Mouse (Mus musculus): ENCODE results near the gene Rab25. TPM values are rescaled to one million over a fixed set of nuclear protein-coding genes. Genes with fewer than 3 reads are reported as not detected.

The Rab25 gene
- total and polyA plus RNA-seq, 3 experiments: 0.96 to 1.9 TPM; not detected in 1

DNA sequence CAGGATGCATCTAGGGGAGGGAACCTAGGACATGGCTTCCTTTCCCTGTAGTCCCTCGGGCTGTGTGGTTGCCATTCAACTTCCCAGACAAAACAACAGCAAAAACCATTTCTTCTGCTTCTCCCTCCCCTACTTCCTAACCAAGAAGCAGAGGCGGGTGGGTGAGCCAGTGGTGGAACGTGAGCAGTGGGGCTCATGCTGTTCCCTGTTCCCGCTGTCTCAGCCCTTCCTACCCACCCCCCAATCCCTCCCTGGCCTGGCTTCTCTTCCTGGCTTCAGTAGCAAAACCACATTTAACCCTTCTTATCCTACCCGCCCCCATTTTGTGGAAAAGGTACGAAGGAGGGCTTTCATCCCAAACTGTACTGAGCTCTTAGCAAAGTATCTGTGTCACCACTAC lies 43.0 kb downstream of the Rab25 start:
- no peak overlapping the region for H3K27ac ChIP-seq (ENCODE audit: control insufficient read depth, low read depth, low read length)
- peaks cover 9 to 51% of the 10 kb centered on the region in 2 experiments for H3K4me1 ChIP-seq (ENCODE audit: control insufficient read depth in 1 of 2, insufficient read depth in 2 of 2, low read length in 2 of 2)
- H3K9ac ChIP-seq (ENCODE audit: control insufficient read depth, low read depth, low read length, poor library complexity, severe bottlenecking): no peak overlapping the region
- no peak for TF ChIP-seq BHLHE40 (IDR thresholded peaks at IDR 0.05; ENCODE audit: borderline replicate concordance, low read depth, low read length)
- TF ChIP-seq CTCF (IDR thresholded peaks at IDR 0.05 in 2 of 3, conservative IDR thresholded peaks at IDR 0.05 in 1 of 3; ENCODE audit: control insufficient read depth in 1 of 3, insufficient read depth in 1 of 3, low read depth in 2 of 3, low read length in 3 of 3, poor library complexity in 1 of 3, severe bottlenecking in 1 of 3): no peak
- no peak for TF ChIP-seq ELF1 (IDR thresholded peaks at IDR 0.05; ENCODE audit: low read depth, low read length)
- TF ChIP-seq MXI1 (IDR thresholded peaks at IDR 0.05; ENCODE audit: low read depth, low read length): no peak
- no peak for TF ChIP-seq UBTF (IDR thresholded peaks at IDR 0.05; ENCODE audit: borderline replicate concordance, insufficient read depth, low read depth, low read length)
- no peak for TF ChIP-seq GATA1 (IDR thresholded peaks at IDR 0.05; ENCODE audit: low read depth, low read length)
- TF ChIP-seq ETS1 (IDR thresholded peaks at IDR 0.05; ENCODE audit: low read depth, low read length): no peak
- TF ChIP-seq USF1 (IDR thresholded peaks at IDR 0.05; ENCODE audit: low read depth, low read length): no peak
- TF ChIP-seq MAFK (IDR thresholded peaks at IDR 0.05; ENCODE audit: borderline replicate concordance, low read depth, low read length): no peak
- no peak for TF ChIP-seq USF2 (IDR thresholded peaks at IDR 0.05; ENCODE audit: borderline replicate concordance in 1 of 2, insufficient read depth in 1 of 2, low read depth in 1 of 2, low read length in 2 of 2)
- no peak for TF ChIP-seq RCOR1 (IDR thresholded peaks at IDR 0.05; ENCODE audit: low read depth, low read length)
- TF ChIP-seq E2F4 (IDR thresholded peaks at IDR 0.05; ENCODE audit: borderline replicate concordance, low read depth, low read length): no peak
- TF ChIP-seq MAX (IDR thresholded peaks at IDR 0.05; ENCODE audit: low read length): no peak
- TF ChIP-seq SMC3 (IDR thresholded peaks at IDR 0.05; ENCODE audit: low read depth, low read length): no peak
- no peak for TF ChIP-seq POLR2AphosphoS5 (IDR thresholded peaks at IDR 0.05; ENCODE audit: borderline replicate concordance, low read depth, low read length)
- no peak for TF ChIP-seq HCFC1 (IDR thresholded peaks at IDR 0.05; ENCODE audit: low read depth, low read length)
- TF ChIP-seq ZNF384 (IDR thresholded peaks at IDR 0.05; ENCODE audit: low read depth, low read length): no peak
- no peak for TF ChIP-seq TBP (IDR thresholded peaks at IDR 0.05; ENCODE audit: low read depth, low read length)
- no peak for TF ChIP-seq GABPA (IDR thresholded peaks at IDR 0.05; ENCODE audit: low read depth, low read length)
- TF ChIP-seq MYC (IDR thresholded peaks at IDR 0.05; ENCODE audit: low read depth, low read length): no peak
- H3K4me3 ChIP-seq (ENCODE audit: control insufficient read depth in 1 of 2, insufficient read depth in 1 of 2, low read depth in 2 of 2, low read length in 2 of 2): no peak overlapping the region
- peaks cover 27% of the 10 kb centered on the region for H3K79me2 ChIP-seq (ENCODE audit: control insufficient read depth, insufficient read depth, low read length, poor library complexity)
- H3K27me3 ChIP-seq (ENCODE audit: control insufficient read depth in 1 of 2, insufficient read depth in 2 of 2, low read length in 2 of 2): no peaks in the 10 kb centered on the region
- no peak for DNase-seq (ENCODE audit: low read depth, low spot score)
- H3K9me3 ChIP-seq (replicated peaks; ENCODE audit: insufficient read depth, low read length): no peaks in the 10 kb centered on the region
- peaks cover 0 to 36% of the 10 kb centered on the region in 2 experiments; a peak in 2 of 4 replicates for H3K36me3 ChIP-seq (ENCODE audit: control insufficient read depth in 1 of 2, insufficient read depth in 2 of 2, low read length in 2 of 2)
